Mouse (Mus musculus): Measurements from ENCODE around the gene Clcn7.

Clcn7 gene

GRCm38 (mm10) chr17:25133275-25133698 lies at the start of gene Clcn7:
Clcn7 (plus strand) TSS chr17:25133391.
- DNase-seq (ENCODE audit: extremely low read depth, insufficient read length, low spot score): peak; percentile 84

- no peak for DNase-seq (ENCODE audit: extremely low read depth, insufficient read length, low spot score)
Observed at GRCm38 (mm10) chr17:25083444-25083931, 49.7 kb upstream of the Clcn7 start, which contains the start of gene Tmem204. Tmem204 (minus strand) TSS chr17:25083591.

GRCm38 (mm10) chr17:25084835-25085385 lies 48.3 kb upstream of the Clcn7 start:
- no peak for DNase-seq (ENCODE audit: extremely low read depth, insufficient read length, low spot score)

GRCm38 (mm10) chr17:25086724-25087123 lies 46.5 kb upstream of the Clcn7 start:
- no peak for DNase-seq (ENCODE audit: extremely low read depth, insufficient read length, low spot score)

- DNase-seq (ENCODE audit: extremely low read depth, insufficient read length, low spot score): no peak
Observed at GRCm38 (mm10) chr17:25089158-25089557, 44.0 kb upstream of the Clcn7 start.

- no peak for DNase-seq (ENCODE audit: extremely low read depth, insufficient read length, low spot score)
Observed at GRCm38 (mm10) chr17:25090450-25090849, 42.7 kb upstream of the Clcn7 start.

GRCm38 (mm10) chr17:25096221-25096620 lies 37.0 kb upstream of the Clcn7 start:
- DNase-seq (ENCODE audit: extremely low read depth, insufficient read length, low spot score): no peak

- DNase-seq (ENCODE audit: extremely low read depth, insufficient read length, low spot score): no peak
Observed at GRCm38 (mm10) chr17:25100052-25100451, 33.1 kb upstream of the Clcn7 start.

- no peak for DNase-seq (ENCODE audit: extremely low read depth, insufficient read length, low spot score)
Observed at GRCm38 (mm10) chr17:25101338-25101737, 31.9 kb upstream of the Clcn7 start.

GRCm38 (mm10) chr17:25107786-25108185 lies 25.4 kb upstream of the Clcn7 start:
- DNase-seq (ENCODE audit: extremely low read depth, insufficient read length, low spot score): no peak

- no peak for DNase-seq (ENCODE audit: extremely low read depth, insufficient read length, low spot score)
Observed at GRCm38 (mm10) chr17:25109578-25109977, 23.6 kb upstream of the Clcn7 start.

- DNase-seq (ENCODE audit: extremely low read depth, insufficient read length, low spot score): no peak
Observed at GRCm38 (mm10) chr17:25110590-25110989, 22.6 kb upstream of the Clcn7 start.

GRCm38 (mm10) chr17:25111220-25111619 lies 22.0 kb upstream of the Clcn7 start:
- DNase-seq (ENCODE audit: extremely low read depth, insufficient read length, low spot score): no peak

GRCm38 (mm10) chr17:25111739-25112422 lies 21.3 kb upstream of the Clcn7 start:
- no peak for DNase-seq (ENCODE audit: extremely low read depth, insufficient read length, low spot score)

- no peak for DNase-seq (ENCODE audit: extremely low read depth, insufficient read length, low spot score)
Observed at GRCm38 (mm10) chr17:25112423-25112810, 20.8 kb upstream of the Clcn7 start.

GRCm38 (mm10) chr17:25114908-25115645 lies 18.1 kb upstream of the Clcn7 start:
- DNase-seq (ENCODE audit: extremely low read depth, insufficient read length, low spot score): no peak

- DNase-seq (ENCODE audit: extremely low read depth, insufficient read length, low spot score): peak; percentile 92
Observed at GRCm38 (mm10) chr17:25115664-25116432, 17.3 kb upstream of the Clcn7 start, which contains the start of gene Telo2. Telo2 (minus strand) TSS chr17:25115967.

GRCm38 (mm10) chr17:25117263-25117662 lies 15.9 kb upstream of the Clcn7 start:
- no peak for DNase-seq (ENCODE audit: extremely low read depth, insufficient read length, low spot score)

- no peak for DNase-seq (ENCODE audit: extremely low read depth, insufficient read length, low spot score)
Observed at GRCm38 (mm10) chr17:25120406-25120805, 12.8 kb upstream of the Clcn7 start, which contains the start of gene Ptx4. Ptx4 (plus strand) TSS chr17:25120760.

GRCm38 (mm10) chr17:25123979-25124378 lies 9.2 kb upstream of the Clcn7 start:
- no peak for DNase-seq (ENCODE audit: extremely low read depth, insufficient read length, low spot score)

Measured in 3134 (cell line).